Mouse (Mus musculus): ENCODE results near the gene Cacna1e. TPM values are rescaled to one million over a fixed set of nuclear protein-coding genes. Genes with fewer than 3 reads are reported as not detected.

Cacna1e gene
- polyA plus RNA-seq, 2 experiments, result 0.02 to 0.03 TPM

DNA sequence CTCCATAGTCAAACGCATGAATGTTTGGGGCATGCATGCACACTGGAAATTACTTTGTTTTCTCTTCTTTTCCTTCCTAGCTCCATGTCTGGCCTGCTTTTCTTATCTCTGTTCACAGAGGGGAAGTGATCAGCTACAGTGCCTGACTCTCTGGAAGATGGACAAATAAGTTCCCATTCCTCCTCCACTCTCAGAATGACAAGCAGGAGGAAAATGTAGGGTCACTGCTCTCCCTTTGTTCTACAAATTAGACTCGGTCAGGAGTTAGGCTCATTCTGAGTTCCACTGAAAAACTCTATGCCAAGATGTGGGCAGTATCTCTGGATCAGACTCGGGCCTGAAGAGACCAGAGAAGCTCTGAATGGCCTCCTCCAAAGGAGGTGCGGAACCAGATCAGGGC, 275.8 kb downstream of the Cacna1e start:
- WGBS (ENCODE audit: insufficient replicate concordance), result 37% methylated on average over 4 of the region's 4 CpGs
- no peak overlapping the region for H3K4me3 ChIP-seq (ENCODE audit: insufficient read depth in 1 of 2, low read depth in 2 of 2, low read length in 2 of 2)
- no peaks in the 10 kb centered on the region for H3K4me1 ChIP-seq (replicated peaks; ENCODE audit: control insufficient read depth in 2 of 2, insufficient read depth in 2 of 2, low read length in 1 of 2)
- no peaks in the 10 kb centered on the region for H3K27me3 ChIP-seq (ENCODE audit: control insufficient read depth, insufficient read depth, low read length)
- no peak for ATAC-seq (ENCODE audit: insufficient read depth)
- TF ChIP-seq EP300 (IDR thresholded peaks at IDR 0.05; ENCODE audit: low read depth), result no peak
- no peaks in the 10 kb centered on the region for H3K36me3 ChIP-seq (replicated peaks; ENCODE audit: control insufficient read depth, insufficient read depth, low read depth)
- no peak overlapping the region for H3K9ac ChIP-seq (replicated peaks)
- no peak overlapping the region for H3K4me2 ChIP-seq (ENCODE audit: low read depth)
- no peak for DNase-seq (ENCODE audit: low read depth in 3 of 3, low spot score in 3 of 3)
- no peaks in the 10 kb centered on the region for H3K9me3 ChIP-seq (ENCODE audit: control insufficient read depth, low read length)
- H3K27ac ChIP-seq, result no peak overlapping the region

DNA sequence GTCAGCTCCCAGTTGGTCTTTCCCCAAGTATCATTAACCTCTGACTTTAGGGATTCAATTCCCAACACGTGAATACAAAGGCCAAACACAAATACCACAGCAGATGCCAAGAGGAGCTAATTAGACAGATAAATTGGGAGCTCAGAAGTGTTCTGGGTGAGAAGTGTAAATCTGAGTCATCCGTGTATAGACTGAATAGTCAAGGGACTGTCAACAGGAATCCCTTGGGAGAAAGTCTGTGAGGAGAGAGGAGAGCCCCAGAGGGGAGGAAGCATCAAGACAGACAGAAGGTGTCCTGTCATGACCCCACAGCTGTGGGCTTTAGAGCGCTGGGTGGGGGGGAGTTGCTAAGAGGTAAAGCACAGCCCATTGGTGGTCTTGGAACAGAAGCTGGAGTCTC, 276.9 kb downstream of the Cacna1e start:
- Histone ChIP-seq H3K4me2 (ENCODE audit: low read depth) (no peak overlapping the region), H3K27ac (no peak overlapping the region), H3K9ac (replicated peaks) (no peak overlapping the region), H3K36me3 (replicated peaks; ENCODE audit: control insufficient read depth, insufficient read depth, low read depth) (no peaks in the 10 kb centered on the region), H3K4me3 (ENCODE audit: insufficient read depth in 1 of 2, low read depth in 2 of 2, low read length in 2 of 2) (no peak overlapping the region), H3K27me3 (ENCODE audit: control insufficient read depth, insufficient read depth, low read length) (no peaks in the 10 kb centered on the region), H3K9me3 (ENCODE audit: control insufficient read depth, low read length) (no peaks in the 10 kb centered on the region), H3K4me1 (replicated peaks; ENCODE audit: control insufficient read depth in 2 of 2, insufficient read depth in 2 of 2, low read length in 1 of 2) (no peaks in the 10 kb centered on the region)
- DNase-seq (ENCODE audit: low read depth in 3 of 3, low spot score in 3 of 3) (no peak), ATAC-seq (ENCODE audit: insufficient read depth) (no peak)
- 45% methylated on average over 3 of the region's 3 CpGs for WGBS (ENCODE audit: insufficient replicate concordance)
- TF ChIP-seq EP300 (IDR thresholded peaks at IDR 0.05; ENCODE audit: low read depth) (no peak), CTCF (IDR thresholded peaks at IDR 0.05; ENCODE audit: low read depth) (no peak)

DNA sequence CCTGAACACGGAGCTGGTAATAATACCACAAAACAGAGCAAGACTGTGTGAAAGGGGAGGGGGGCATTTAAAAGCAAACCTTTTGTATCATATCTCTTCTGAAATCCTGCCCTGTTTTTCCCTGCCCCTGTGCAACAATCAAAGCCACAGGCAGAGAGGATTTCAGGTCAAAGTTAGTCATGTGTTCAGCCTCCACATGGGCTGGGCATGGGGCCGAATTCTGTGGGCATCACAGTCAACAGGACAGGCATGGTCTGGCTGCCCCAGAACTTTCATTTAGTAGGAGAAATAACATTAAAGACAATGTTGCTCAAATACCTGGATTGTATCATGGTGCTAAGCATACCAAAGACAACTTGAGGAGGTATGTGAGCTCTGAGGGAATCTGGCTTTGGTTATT, 278.7 kb downstream of the Cacna1e start:
- Histone ChIP-seq H3K36me3 (replicated peaks; ENCODE audit: control insufficient read depth, insufficient read depth, low read depth) (no peaks in the 10 kb centered on the region), H3K4me2 (ENCODE audit: low read depth) (no peak overlapping the region), H3K9ac (replicated peaks) (no peak overlapping the region), H3K27me3 (ENCODE audit: control insufficient read depth, insufficient read depth, low read length) (no peaks in the 10 kb centered on the region), H3K27ac (no peak overlapping the region), H3K4me1 (replicated peaks; ENCODE audit: control insufficient read depth in 2 of 2, insufficient read depth in 2 of 2, low read length in 1 of 2) (no peaks in the 10 kb centered on the region), H3K4me3 (ENCODE audit: insufficient read depth in 1 of 2, low read depth in 2 of 2, low read length in 2 of 2) (no peak overlapping the region), H3K9me3 (ENCODE audit: control insufficient read depth, low read length) (no peaks in the 10 kb centered on the region)
- ATAC-seq (ENCODE audit: insufficient read depth), result no peak
- 71% methylated on average over 2 of the region's 2 CpGs for WGBS (ENCODE audit: insufficient replicate concordance)
- no peak for DNase-seq (ENCODE audit: low read depth in 3 of 3, low spot score in 3 of 3)
- TF ChIP-seq EP300 (IDR thresholded peaks at IDR 0.05; ENCODE audit: low read depth) (no peak), CTCF (IDR thresholded peaks at IDR 0.05; ENCODE audit: low read depth) (no peak)

DNA sequence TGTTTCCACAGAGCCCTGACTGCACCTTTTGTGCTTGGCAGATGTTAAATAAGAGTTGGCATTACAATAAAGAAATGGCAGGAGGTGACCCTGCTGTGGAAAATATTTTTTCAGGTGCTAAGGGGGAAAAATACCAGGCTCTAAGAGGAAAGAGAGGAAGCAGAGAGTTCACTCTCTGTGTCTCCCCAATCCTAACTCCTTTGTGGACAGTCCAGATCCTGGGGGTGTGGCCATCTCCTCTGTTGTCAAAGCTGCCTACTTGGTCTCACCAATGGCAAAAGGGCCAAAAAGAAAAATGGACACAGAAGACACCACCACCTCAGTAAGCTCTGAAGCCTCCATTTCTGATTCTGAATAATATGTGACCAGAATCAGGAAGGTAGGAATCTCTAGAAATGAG, 280.5 kb downstream of the Cacna1e start:
- H3K4me2 ChIP-seq (ENCODE audit: low read depth), result no peak overlapping the region
- no peak overlapping the region for H3K9ac ChIP-seq (replicated peaks)
- no peaks in the 10 kb centered on the region for H3K27me3 ChIP-seq (ENCODE audit: control insufficient read depth, insufficient read depth, low read length)
- H3K36me3 ChIP-seq (replicated peaks; ENCODE audit: control insufficient read depth, insufficient read depth, low read depth), result no peaks in the 10 kb centered on the region
- no peak overlapping the region for H3K4me3 ChIP-seq (ENCODE audit: insufficient read depth in 1 of 2, low read depth in 2 of 2, low read length in 2 of 2)
- DNase-seq (ENCODE audit: low read depth in 3 of 3, low spot score in 3 of 3), result no peak
- H3K4me1 ChIP-seq (replicated peaks; ENCODE audit: control insufficient read depth in 2 of 2, insufficient read depth in 2 of 2, low read length in 1 of 2), result no peaks in the 10 kb centered on the region
- ATAC-seq (ENCODE audit: insufficient read depth), result no peak
- H3K9me3 ChIP-seq (ENCODE audit: control insufficient read depth, low read length), result no peaks in the 10 kb centered on the region
- TF ChIP-seq CTCF (IDR thresholded peaks at IDR 0.05; ENCODE audit: low read depth) (no peak), EP300 (IDR thresholded peaks at IDR 0.05; ENCODE audit: low read depth) (no peak)
- no peak overlapping the region for H3K27ac ChIP-seq

DNA sequence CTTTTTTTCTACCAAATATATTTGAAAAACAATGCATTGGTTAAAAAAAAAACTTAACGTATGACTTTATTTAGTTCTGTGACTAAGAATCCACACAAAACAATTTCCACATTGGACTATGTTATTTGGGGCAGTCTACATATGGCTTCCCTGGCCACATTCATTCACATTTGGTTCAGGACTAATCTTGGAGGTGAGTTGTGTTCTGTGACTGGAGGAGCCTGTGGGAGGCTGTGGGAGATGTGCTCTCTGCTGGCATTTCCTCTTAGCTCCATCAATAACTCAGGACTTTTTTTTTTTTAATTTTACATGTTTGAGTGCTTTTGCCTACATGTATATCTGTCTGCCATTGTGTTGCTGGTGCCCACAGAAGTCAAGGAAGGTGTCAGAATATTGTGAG, 281.8 kb downstream of the Cacna1e start:
- no peak for ATAC-seq (ENCODE audit: insufficient read depth)
- TF ChIP-seq EP300 (IDR thresholded peaks at IDR 0.05; ENCODE audit: low read depth) (no peak), CTCF (IDR thresholded peaks at IDR 0.05; ENCODE audit: low read depth) (no peak)
- 57% methylated on average over 1 of the region's 1 CpGs for WGBS (ENCODE audit: insufficient replicate concordance)

DNA sequence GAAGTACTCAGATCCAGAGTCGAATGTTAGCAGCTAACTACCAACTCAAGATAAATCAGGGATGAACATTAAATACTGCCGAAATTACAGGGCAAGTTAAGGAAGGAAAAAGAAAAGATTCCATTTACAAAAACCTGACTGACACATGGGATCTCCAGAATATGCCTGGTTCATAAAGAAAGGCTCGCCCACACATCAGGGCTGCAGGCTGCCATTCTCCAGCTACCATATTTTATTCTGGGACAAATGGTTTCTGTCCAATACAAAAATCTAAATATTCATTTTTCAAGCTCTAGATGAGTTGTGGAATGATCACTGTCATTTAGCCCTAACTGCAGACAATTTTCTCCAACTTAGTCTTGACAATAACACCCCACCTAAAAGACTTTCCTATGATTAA, 301.8 kb downstream of the Cacna1e start:
- no peak overlapping the region for H3K9ac ChIP-seq (replicated peaks)
- ATAC-seq (ENCODE audit: insufficient read depth) (no peak), DNase-seq (ENCODE audit: low read depth in 3 of 3, low spot score in 3 of 3) (no peak)
- 59% methylated on average over 3 of the region's 3 CpGs for WGBS (ENCODE audit: insufficient replicate concordance)
- no peaks in the 10 kb centered on the region for H3K36me3 ChIP-seq (replicated peaks; ENCODE audit: control insufficient read depth, insufficient read depth, low read depth)
- H3K4me1 ChIP-seq (replicated peaks; ENCODE audit: control insufficient read depth in 2 of 2, insufficient read depth in 2 of 2, low read length in 1 of 2), result no peaks in the 10 kb centered on the region
- no peaks in the 10 kb centered on the region for H3K9me3 ChIP-seq (ENCODE audit: control insufficient read depth, low read length)
- TF ChIP-seq CTCF (IDR thresholded peaks at IDR 0.05; ENCODE audit: low read depth) (no peak), EP300 (IDR thresholded peaks at IDR 0.05; ENCODE audit: low read depth) (no peak)
- H3K27ac ChIP-seq, result no peak overlapping the region
- no peaks in the 10 kb centered on the region for H3K27me3 ChIP-seq (ENCODE audit: control insufficient read depth, insufficient read depth, low read length)
- no peak overlapping the region for H3K4me2 ChIP-seq (ENCODE audit: low read depth)
- no peak overlapping the region for H3K4me3 ChIP-seq (ENCODE audit: insufficient read depth in 1 of 2, low read depth in 2 of 2, low read length in 2 of 2)

More for the DNA sequence above, 281.8 kb downstream of the Cacna1e start:
- no peaks in the 10 kb centered on the region for H3K9me3 ChIP-seq (ENCODE audit: control insufficient read depth, low read length)
- H3K4me1 ChIP-seq (replicated peaks; ENCODE audit: control insufficient read depth in 2 of 2, insufficient read depth in 2 of 2, low read length in 1 of 2), result no peaks in the 10 kb centered on the region
- DNase-seq (ENCODE audit: low read depth in 3 of 3, low spot score in 3 of 3), result no peak
- no peak overlapping the region for H3K9ac ChIP-seq (replicated peaks)
- H3K4me2 ChIP-seq (ENCODE audit: low read depth), result no peak overlapping the region
- H3K27me3 ChIP-seq (ENCODE audit: control insufficient read depth, insufficient read depth, low read length), result no peaks in the 10 kb centered on the region
- H3K27ac ChIP-seq, result no peak overlapping the region
- H3K4me3 ChIP-seq (ENCODE audit: insufficient read depth in 1 of 2, low read depth in 2 of 2, low read length in 2 of 2), result no peak overlapping the region
- no peaks in the 10 kb centered on the region for H3K36me3 ChIP-seq (replicated peaks; ENCODE audit: control insufficient read depth, insufficient read depth, low read depth)

Measured in liver, embryonic 14.5 days (tissue).